Mouse (Mus musculus) CD4-positive, CD25-positive, alpha-beta regulatory T cell, adult 2 months (primary cell): ENCODE data around the gene Snx9.

Experiments
- DNase-seq: peaks from one replicate; pipeline ENCODE4 v3.0.0-alpha.2; 2012; ENCODE audit warnings: low read depth, low spot score

Snx9 gene

GRCm38 (mm10) chr17:5806823-5807222 lies 34.3 kb upstream of the Snx9 start:
- DNase-seq = no peak

GRCm38 (mm10) chr17:5807847-5808386 lies 33.2 kb upstream of the Snx9 start:
- peak; percentile 28 for DNase-seq

- DNase-seq = peak; percentile 26
Measured at GRCm38 (mm10) chr17:5813863-5814640, 27.1 kb upstream of the Snx9 start.

GRCm38 (mm10) chr17:5814641-5814920 lies 26.5 kb upstream of the Snx9 start:
- no peak for DNase-seq

- no peak for DNase-seq
Measured at GRCm38 (mm10) chr17:5817871-5818270, 23.3 kb upstream of the Snx9 start.

GRCm38 (mm10) chr17:5819105-5819504 lies 22.0 kb upstream of the Snx9 start:
- no peak for DNase-seq

- DNase-seq = no peak
Measured at GRCm38 (mm10) chr17:5819799-5820201, 21.3 kb upstream of the Snx9 start.

- DNase-seq = no peak
Measured at GRCm38 (mm10) chr17:5822541-5822940, 18.6 kb upstream of the Snx9 start.

- no peak for DNase-seq
Measured at GRCm38 (mm10) chr17:5823032-5823431, 18.1 kb upstream of the Snx9 start.

- DNase-seq = peak; percentile 54
Measured at GRCm38 (mm10) chr17:5827836-5828582, 13.1 kb upstream of the Snx9 start.

- peak; percentile 18 for DNase-seq
Measured at GRCm38 (mm10) chr17:5828583-5828836, 12.6 kb upstream of the Snx9 start.

GRCm38 (mm10) chr17:5828944-5829343 lies 12.2 kb upstream of the Snx9 start:
- DNase-seq = no peak

- no peak for DNase-seq
Measured at GRCm38 (mm10) chr17:5829930-5830329, 11.2 kb upstream of the Snx9 start.

- DNase-seq = no peak
Measured at GRCm38 (mm10) chr17:5830382-5830781, 10.7 kb upstream of the Snx9 start.

- no peak for DNase-seq
Measured at GRCm38 (mm10) chr17:5830832-5831231, 10.3 kb upstream of the Snx9 start.

- no peak for DNase-seq
Measured at GRCm38 (mm10) chr17:5831257-5831806, 9.8 kb upstream of the Snx9 start.

GRCm38 (mm10) chr17:5834166-5834565 lies 7.0 kb upstream of the Snx9 start:
- DNase-seq = no peak

GRCm38 (mm10) chr17:5834798-5835328 lies 6.3 kb upstream of the Snx9 start:
- no peak for DNase-seq

GRCm38 (mm10) chr17:5839549-5840240 lies 1.4 kb upstream of the Snx9 start:
- DNase-seq = no peak

- DNase-seq = peak; percentile 49
Measured at GRCm38 (mm10) chr17:5840550-5841127, 490 bp upstream of the Snx9 start.

GRCm38 (mm10) chr17:5841943-5842273 lies 779 bp downstream of the Snx9 start:
- no peak for DNase-seq
